Mouse (Mus musculus): Measurements from ENCODE around the gene Lin9.

The Lin9 gene

DNA sequence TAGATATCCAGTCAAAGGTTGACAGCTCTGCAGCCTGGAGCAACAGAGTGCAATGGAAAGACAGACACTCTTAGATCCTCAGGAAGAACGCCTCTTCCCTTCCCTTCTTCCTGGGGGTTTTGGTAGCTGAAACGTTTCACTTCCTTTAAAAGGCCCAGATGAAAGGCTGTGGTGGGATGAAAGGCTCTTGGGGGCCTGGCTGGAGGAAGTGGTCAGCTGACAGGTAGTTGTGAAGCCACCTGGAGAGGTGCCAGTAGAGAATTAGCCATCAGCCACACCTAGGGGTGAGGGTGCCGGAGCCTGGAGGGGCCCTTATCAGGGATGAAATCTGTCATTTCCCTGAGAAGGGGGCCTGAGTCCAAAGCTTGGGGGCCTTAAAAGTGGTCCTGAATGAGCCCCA lies 66.4 kb downstream of the Lin9 start:
- no peak for DNase-seq (ENCODE audit: low spot score in 2 of 2)

DNA sequence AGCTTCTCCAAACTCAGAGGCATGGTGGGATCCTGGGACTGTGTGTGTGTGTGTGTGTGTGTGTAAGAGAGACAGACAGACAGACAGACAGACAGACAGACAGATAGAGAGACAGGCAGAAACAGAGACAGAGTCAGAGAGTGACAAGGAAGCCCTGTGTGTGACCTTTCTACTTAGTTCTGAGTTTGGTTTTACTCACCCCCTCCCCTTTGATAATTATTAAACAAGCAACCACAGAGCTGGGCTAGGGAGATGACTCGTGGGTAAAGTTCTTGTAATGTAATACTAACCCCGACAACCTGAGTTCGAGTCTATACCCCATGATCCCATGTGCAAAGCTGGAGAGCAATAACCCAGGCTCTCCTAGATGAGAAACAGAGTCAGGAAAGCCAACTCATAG lies 66.9 kb downstream of the Lin9 start:
- no peak for DNase-seq (ENCODE audit: low spot score in 2 of 2)

DNA sequence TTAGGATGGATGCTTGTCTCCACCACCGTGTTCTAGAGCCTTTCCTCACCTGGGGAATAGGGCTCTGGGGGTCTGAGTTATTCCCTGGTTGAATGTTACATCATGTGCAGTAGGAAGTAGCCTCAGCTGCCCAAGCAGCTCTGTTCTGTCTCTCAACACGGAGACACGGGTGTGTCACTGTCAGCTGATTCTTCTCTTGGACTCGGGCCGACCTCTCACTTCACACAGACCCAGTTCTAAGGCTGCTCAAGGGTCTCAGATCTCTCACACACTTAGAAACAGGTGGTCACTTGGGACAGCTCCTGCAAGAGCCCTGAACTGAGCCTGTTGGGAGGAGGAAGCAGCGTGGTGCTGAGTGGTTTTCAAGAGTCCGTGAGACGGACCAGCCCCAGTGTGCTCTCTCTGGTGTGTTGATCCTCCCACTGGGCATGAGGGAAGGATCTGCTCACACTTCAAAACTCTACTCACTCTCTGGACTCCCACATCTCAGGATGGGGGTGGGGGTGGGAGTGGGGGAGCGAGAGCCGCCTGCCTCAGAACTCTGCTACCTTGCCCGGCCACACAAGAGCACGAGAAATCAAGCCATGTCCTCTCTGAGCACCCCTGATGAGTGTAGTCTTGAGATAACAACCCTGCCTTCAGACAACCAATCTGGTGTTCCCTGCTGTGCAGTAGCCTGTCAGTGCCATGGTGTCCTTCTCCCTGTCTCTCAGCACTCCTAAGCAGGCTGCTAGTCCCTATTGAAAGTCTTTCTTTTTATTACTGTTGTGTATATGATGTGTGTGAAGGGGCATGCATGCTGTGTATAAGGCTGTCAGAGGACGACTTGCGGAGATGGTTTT lies 68.2 kb downstream of the Lin9 start:
- no peak for DNase-seq (ENCODE audit: low spot score in 2 of 2)

- DNase-seq (ENCODE audit: low spot score in 2 of 2), result no peak
Observed at GRCm38 (mm10) chr1:180718756-180719155, 77.8 kb downstream of the Lin9 start.

- no peak for DNase-seq (ENCODE audit: low spot score in 2 of 2)
Observed at GRCm38 (mm10) chr1:180719483-180719882, 78.5 kb downstream of the Lin9 start.

GRCm38 (mm10) chr1:180719951-180720689 lies 79.2 kb downstream of the Lin9 start:
- DNase-seq (ENCODE audit: low spot score in 2 of 2), result peak; percentile 79 to 95

- no peak for DNase-seq (ENCODE audit: low spot score in 2 of 2)
Observed at GRCm38 (mm10) chr1:180722608-180723007, 81.7 kb downstream of the Lin9 start.

DNA sequence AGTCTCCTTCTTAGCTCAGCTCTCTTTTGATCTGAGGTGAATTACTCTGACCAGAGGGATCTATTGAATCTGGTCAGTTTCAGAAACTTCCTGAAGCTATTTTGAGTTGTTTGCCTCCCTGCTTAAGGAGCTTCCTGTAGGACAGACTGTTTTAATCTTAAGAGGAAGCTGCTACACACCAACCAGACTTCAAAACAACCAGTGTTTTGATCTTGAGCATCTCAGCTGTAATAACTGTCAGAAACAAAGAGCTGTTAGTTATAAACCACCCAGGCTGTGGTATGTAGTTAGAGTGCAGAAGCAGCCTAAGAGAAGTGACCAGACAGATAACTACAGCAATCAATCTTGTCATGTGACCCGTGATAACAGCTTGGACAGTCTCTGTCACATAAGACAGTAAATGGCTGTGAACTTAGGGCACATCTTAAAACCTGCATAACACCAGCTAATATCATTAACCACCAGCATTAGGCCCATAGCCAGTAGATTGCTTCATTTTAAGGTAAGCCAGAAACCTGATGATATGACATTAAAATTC lies 82.8 kb downstream of the Lin9 start:
- DNase-seq (ENCODE audit: low spot score in 2 of 2), result no peak

- peak; percentile 92 to 96 for DNase-seq (ENCODE audit: low spot score in 2 of 2)
Observed at GRCm38 (mm10) chr1:180725704-180726179, 84.8 kb downstream of the Lin9 start, which contains the start of gene Acbd3. Gene Acbd3, plus strand, starts transcription at chr1:180726043.

DNA sequence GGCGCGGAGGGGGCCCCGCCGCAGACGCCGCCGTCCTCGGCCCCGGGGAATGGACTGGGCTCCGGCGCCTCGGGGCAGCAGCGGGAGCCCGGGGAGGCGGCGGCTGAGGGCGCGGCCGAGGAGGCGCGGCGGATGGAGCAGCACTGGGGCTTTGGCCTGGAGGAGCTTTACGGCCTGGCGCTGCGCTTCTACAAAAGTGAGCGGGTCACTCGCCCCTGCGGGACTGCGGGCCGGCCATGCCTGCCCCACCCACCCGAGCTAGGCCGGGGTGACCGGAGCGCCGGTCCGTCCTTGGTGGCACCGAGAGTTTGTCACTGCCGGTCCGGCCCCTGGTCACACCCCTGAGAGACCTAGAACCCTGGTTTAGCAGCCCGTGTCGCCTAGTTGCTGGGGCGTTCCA lies 85.2 kb downstream of the Lin9 start:
- DNase-seq (ENCODE audit: low spot score in 2 of 2), result no peak

- no peak for DNase-seq (ENCODE audit: low spot score in 2 of 2)
Observed at GRCm38 (mm10) chr1:180729231-180729630, 88.3 kb downstream of the Lin9 start.

Measured in spleen, postnatal 4 days (tissue).